8 mouse cellular contexts compared by ENCODE assay signal in genomic region chr12:56695358-56696173, GRCm38 (mm10). TPM values are rescaled to one million over a fixed set of nuclear protein-coding genes. Genes with fewer than 3 reads are reported as not detected.
A peak's percentile ranks its signal among the peaks of the same experiment; 100 is the strongest.
DNase-seq lines count a peak whose midpoint lies in the region; ATAC-seq and TF ChIP-seq lines count a peak whose summit lies in the region.

No protein-coding gene starts in this region.

- H3K4me3 ChIP-seq in intestine, embryonic 14.5 days (ENCODE audit: low read depth, low read length), result peak overlapping the region; percentile 33
- H3K4me3 ChIP-seq in liver, embryonic 14.5 days (ENCODE audit: insufficient read depth in 1 of 2, low read depth in 2 of 2, low read length in 2 of 2), result peak overlapping the region; percentile 7 to 20; a peak in 2 of 4 replicates
- H3K4me3 ChIP-seq in neural tube, embryonic 13.5 days, result peak overlapping the region; percentile 29

- peaks cover 8% of the 10 kb centered on the region; the same call in 1 of the 2 replicates for H3K4me1 ChIP-seq in intestine, embryonic 14.5 days (replicated peaks; ENCODE audit: control insufficient read depth, insufficient read depth, low read length)
- H3K4me1 ChIP-seq in liver, embryonic 14.5 days (replicated peaks; ENCODE audit: control insufficient read depth in 2 of 2, insufficient read depth in 2 of 2, low read length in 1 of 2), result no peaks in the 10 kb centered on the region
- H3K4me1 ChIP-seq in neural tube, embryonic 13.5 days (replicated peaks), result peaks cover 25% of the 10 kb centered on the region

- ATAC-seq in intestine, embryonic 14.5 days (replicated peaks; ENCODE audit: low FRiP score, low TSS enrichment, low read depth), result peak; percentile 92
- ATAC-seq in liver, embryonic 14.5 days (ENCODE audit: insufficient read depth), result peak; percentile 84
- peak; percentile 84 for ATAC-seq in neural tube, embryonic 13.5 days (ENCODE audit: low read depth)

- no peak overlapping the region for H3K9ac ChIP-seq in intestine, embryonic 14.5 days (ENCODE audit: low read length)
- no peak overlapping the region for H3K9ac ChIP-seq in liver, embryonic 14.5 days (replicated peaks)
- H3K9ac ChIP-seq in neural tube, embryonic 13.5 days, result no peak overlapping the region

- TF ChIP-seq EP300 in liver, embryonic 14.5 days (IDR thresholded peaks at IDR 0.05; ENCODE audit: low read depth), result no peak

- no peak overlapping the region for H3K27ac ChIP-seq in intestine, embryonic 14.5 days (ENCODE audit: low read depth)
- H3K27ac ChIP-seq in liver, embryonic 14.5 days, result no peak overlapping the region
- H3K27ac ChIP-seq in neural tube, embryonic 13.5 days (replicated peaks), result no peak overlapping the region

- no peaks in the 10 kb centered on the region for H3K9me3 ChIP-seq in intestine, embryonic 14.5 days (ENCODE audit: control insufficient read depth, low read length)
- no peaks in the 10 kb centered on the region for H3K9me3 ChIP-seq in liver, embryonic 14.5 days (ENCODE audit: control insufficient read depth, low read length)
- H3K9me3 ChIP-seq in neural tube, embryonic 13.5 days, result no peaks in the 10 kb centered on the region

- no peak for TF ChIP-seq CTCF in liver, embryonic 14.5 days (IDR thresholded peaks at IDR 0.05; ENCODE audit: low read depth)

- H3K27me3 ChIP-seq in intestine, embryonic 14.5 days (replicated peaks; ENCODE audit: control insufficient read depth, insufficient read depth, low read length), result peaks cover 99% of the 10 kb centered on the region
- peaks cover 99% of the 10 kb centered on the region for H3K27me3 ChIP-seq in liver, embryonic 14.5 days (ENCODE audit: control insufficient read depth, insufficient read depth, low read length)
- H3K27me3 ChIP-seq in neural tube, embryonic 13.5 days, result peaks cover 98% of the 10 kb centered on the region

- peak; percentile 52 to 57 for DNase-seq in cerebellum, postnatal 14 days
- DNase-seq in cerebellum, adult 9-10 months, result no peak
- DNase-seq in embryo, embryonic 11 days, result peak; percentile 94
- DNase-seq in gastrocnemius, postnatal 4 days (ENCODE audit: low spot score in 2 of 2), result peak; percentile 53 to 76
- DNase-seq in intestine, embryonic 14.5 days (ENCODE audit: low spot score), result peak; percentile 87
- peak; percentile 37 to 44 (median 42) for DNase-seq in liver, embryonic 14.5 days (ENCODE audit: low read depth in 3 of 3, low spot score in 3 of 3)
- DNase-seq in layer of hippocampus, adult 9-11 months, result no peak

- H3K36me3 ChIP-seq in intestine, embryonic 14.5 days (ENCODE audit: control insufficient read depth, insufficient read depth, low read length), result no peaks in the 10 kb centered on the region
- H3K36me3 ChIP-seq in liver, embryonic 14.5 days (replicated peaks; ENCODE audit: control insufficient read depth, insufficient read depth, low read depth), result no peaks in the 10 kb centered on the region
- H3K36me3 ChIP-seq in neural tube, embryonic 13.5 days, result no peaks in the 10 kb centered on the region

- under 1% methylated on average over 40 of the region's 41 CpGs for WGBS in intestine, embryonic 14.5 days
- WGBS in liver, embryonic 14.5 days (ENCODE audit: insufficient replicate concordance), result 1% methylated on average over 41 of the region's 41 CpGs
- under 1% methylated on average over 41 of the region's 41 CpGs for WGBS in neural tube, embryonic 13.5 days

- peak overlapping the region; percentile 48 for H3K4me2 ChIP-seq in intestine, embryonic 14.5 days (ENCODE audit: low read length)
- peak overlapping the region; percentile 44 for H3K4me2 ChIP-seq in liver, embryonic 14.5 days (ENCODE audit: low read depth)
- H3K4me2 ChIP-seq in neural tube, embryonic 13.5 days, result peak overlapping the region; percentile 41

RNA-seq across cellular contexts. Expression of gene Pax9, which starts 4.0 kb away (rescaled TPM):
- total RNA-seq in gastrocnemius, postnatal 4 days (2021), result under 1 TPM; 0.07 to 0.31 TPM
- polyA plus RNA-seq in intestine, embryonic 14.5 days (2014; fragmentation: Nextera tagmentation; extraction: Ambion mirVana), result not detected in 2 replicates
- polyA plus RNA-seq in liver, embryonic 14.5 days (2012; rRNA removed), result 0.01 and 0.04 TPM in 2 replicates
- 0.09 TPM in 2 replicates for polyA plus RNA-seq in liver, embryonic 14.5 days (2014; fragmentation: Nextera tagmentation; extraction: Ambion mirVana)
- polyA plus RNA-seq in neural tube, embryonic 13.5 days (2015; fragmentation: Nextera tagmentation; extraction: Ambion mirVana), result 0.56 and 2.2 TPM in 2 replicates

Comparison
In these comparisons a context has a peak if more than half of its experiments do, and no peak if none do; other contexts are left out.
1. DNase-seq: peak in cerebellum, postnatal 14 days (2 of 2), embryo, embryonic 11 days (single experiment), gastrocnemius, postnatal 4 days (2 of 2), intestine, embryonic 14.5 days (single experiment) and liver, embryonic 14.5 days (3 of 3); none in cerebellum, adult 9-10 months (single experiment) and layer of hippocampus, adult 9-11 months (single experiment).
2. Peak in every context shown above with its lines, with median percentiles within 50 percentile points of each other: ATAC-seq, H3K4me2 ChIP-seq and H3K4me3 ChIP-seq.